Mouse (Mus musculus): ENCODE results near the gene Il16. TPM values are rescaled to one million over a fixed set of nuclear protein-coding genes. Genes with fewer than 3 reads are reported as not detected.

Gene Il16
- polyA plus RNA-seq, 1 experiment: not detected

- Histone ChIP-seq H3K27ac (ENCODE audit: insufficient read depth, low read length) (no peak overlapping the region), H3K9ac (ENCODE audit: low read depth, poor library complexity, severe bottlenecking) (no peak overlapping the region), H3K4me3 (ENCODE audit: low read depth, low read length) (no peak overlapping the region), H3K36me3 (ENCODE audit: control insufficient read depth, insufficient read depth, low read length, poor library complexity, severe bottlenecking) (no peaks in the 10 kb centered on the region), H3K9me3 (replicated peaks; ENCODE audit: control insufficient read depth, insufficient read depth, low read length, poor library complexity, severe bottlenecking) (no peaks in the 10 kb centered on the region), H3K4me1 (ENCODE audit: control insufficient read depth, insufficient read depth, low read length) (no peaks in the 10 kb centered on the region), H3K27me3 (ENCODE audit: control insufficient read depth, insufficient read depth, low read length, poor library complexity, severe bottlenecking) (no peaks in the 10 kb centered on the region)
- TF ChIP-seq POLR2A (IDR thresholded peaks at IDR 0.05; ENCODE audit: insufficient read depth, low read length): no peak
- TF ChIP-seq EP300 (IDR thresholded peaks at IDR 0.05; ENCODE audit: insufficient read depth, low read depth, low read length): no peak
- TF ChIP-seq CTCF (IDR thresholded peaks at IDR 0.05; ENCODE audit: low read depth, low read length): no peak
Measured at GRCm38 (mm10) chr7:83746107-83746687, 671 bp upstream of the Il16 start.

GRCm38 (mm10) chr7:83745065-83745412 lies 487 bp downstream of the Il16 start:
- no peak overlapping the region for H3K27ac ChIP-seq (ENCODE audit: insufficient read depth, low read length)
- H3K36me3 ChIP-seq (ENCODE audit: control insufficient read depth, insufficient read depth, low read length, poor library complexity, severe bottlenecking): no peaks in the 10 kb centered on the region
- TF ChIP-seq POLR2A (IDR thresholded peaks at IDR 0.05; ENCODE audit: insufficient read depth, low read length) (no peak), EP300 (IDR thresholded peaks at IDR 0.05; ENCODE audit: insufficient read depth, low read depth, low read length) (no peak), CTCF (IDR thresholded peaks at IDR 0.05; ENCODE audit: low read depth, low read length) (no peak)
- no peak overlapping the region for H3K4me3 ChIP-seq (ENCODE audit: low read depth, low read length)
- H3K4me1 ChIP-seq (ENCODE audit: control insufficient read depth, insufficient read depth, low read length): no peaks in the 10 kb centered on the region
- no peak overlapping the region for H3K9ac ChIP-seq (ENCODE audit: low read depth, poor library complexity, severe bottlenecking)
- H3K27me3 ChIP-seq (ENCODE audit: control insufficient read depth, insufficient read depth, low read length, poor library complexity, severe bottlenecking): no peaks in the 10 kb centered on the region
- no peaks in the 10 kb centered on the region for H3K9me3 ChIP-seq (replicated peaks; ENCODE audit: control insufficient read depth, insufficient read depth, low read length, poor library complexity, severe bottlenecking)

GRCm38 (mm10) chr7:83744250-83744649 lies 1.3 kb downstream of the Il16 start:
- Histone ChIP-seq H3K4me3 (ENCODE audit: low read depth, low read length) (no peak overlapping the region), H3K9me3 (replicated peaks; ENCODE audit: control insufficient read depth, insufficient read depth, low read length, poor library complexity, severe bottlenecking) (no peaks in the 10 kb centered on the region), H3K27ac (ENCODE audit: insufficient read depth, low read length) (no peak overlapping the region), H3K27me3 (ENCODE audit: control insufficient read depth, insufficient read depth, low read length, poor library complexity, severe bottlenecking) (no peaks in the 10 kb centered on the region), H3K36me3 (ENCODE audit: control insufficient read depth, insufficient read depth, low read length, poor library complexity, severe bottlenecking) (no peaks in the 10 kb centered on the region), H3K9ac (ENCODE audit: low read depth, poor library complexity, severe bottlenecking) (no peak overlapping the region), H3K4me1 (ENCODE audit: control insufficient read depth, insufficient read depth, low read length) (no peaks in the 10 kb centered on the region)
- TF ChIP-seq CTCF (IDR thresholded peaks at IDR 0.05; ENCODE audit: low read depth, low read length) (no peak), EP300 (IDR thresholded peaks at IDR 0.05; ENCODE audit: insufficient read depth, low read depth, low read length) (no peak), POLR2A (IDR thresholded peaks at IDR 0.05; ENCODE audit: insufficient read depth, low read length) (no peak)

GRCm38 (mm10) chr7:83742690-83743089 lies 2.8 kb downstream of the Il16 start:
- Histone ChIP-seq H3K4me3 (ENCODE audit: low read depth, low read length) (no peak overlapping the region), H3K36me3 (ENCODE audit: control insufficient read depth, insufficient read depth, low read length, poor library complexity, severe bottlenecking) (no peaks in the 10 kb centered on the region), H3K27ac (ENCODE audit: insufficient read depth, low read length) (no peak overlapping the region), H3K9ac (ENCODE audit: low read depth, poor library complexity, severe bottlenecking) (no peak overlapping the region), H3K4me1 (ENCODE audit: control insufficient read depth, insufficient read depth, low read length) (no peaks in the 10 kb centered on the region), H3K9me3 (replicated peaks; ENCODE audit: control insufficient read depth, insufficient read depth, low read length, poor library complexity, severe bottlenecking) (no peaks in the 10 kb centered on the region), H3K27me3 (ENCODE audit: control insufficient read depth, insufficient read depth, low read length, poor library complexity, severe bottlenecking) (no peaks in the 10 kb centered on the region)
- TF ChIP-seq POLR2A (IDR thresholded peaks at IDR 0.05; ENCODE audit: insufficient read depth, low read length) (no peak), EP300 (IDR thresholded peaks at IDR 0.05; ENCODE audit: insufficient read depth, low read depth, low read length) (no peak), CTCF (IDR thresholded peaks at IDR 0.05; ENCODE audit: low read depth, low read length) (no peak)

GRCm38 (mm10) chr7:83742026-83742425 lies 3.5 kb downstream of the Il16 start:
- Histone ChIP-seq H3K4me3 (ENCODE audit: low read depth, low read length) (no peak overlapping the region), H3K9me3 (replicated peaks; ENCODE audit: control insufficient read depth, insufficient read depth, low read length, poor library complexity, severe bottlenecking) (no peaks in the 10 kb centered on the region), H3K9ac (ENCODE audit: low read depth, poor library complexity, severe bottlenecking) (no peak overlapping the region), H3K36me3 (ENCODE audit: control insufficient read depth, insufficient read depth, low read length, poor library complexity, severe bottlenecking) (no peaks in the 10 kb centered on the region), H3K4me1 (ENCODE audit: control insufficient read depth, insufficient read depth, low read length) (no peaks in the 10 kb centered on the region), H3K27ac (ENCODE audit: insufficient read depth, low read length) (no peak overlapping the region), H3K27me3 (ENCODE audit: control insufficient read depth, insufficient read depth, low read length, poor library complexity, severe bottlenecking) (no peaks in the 10 kb centered on the region)
- TF ChIP-seq CTCF (IDR thresholded peaks at IDR 0.05; ENCODE audit: low read depth, low read length): no peak
- TF ChIP-seq EP300 (IDR thresholded peaks at IDR 0.05; ENCODE audit: insufficient read depth, low read depth, low read length): no peak
- TF ChIP-seq POLR2A (IDR thresholded peaks at IDR 0.05; ENCODE audit: insufficient read depth, low read length): no peak

- no peak for TF ChIP-seq CTCF (IDR thresholded peaks at IDR 0.05; ENCODE audit: low read depth, low read length)
- no peak for TF ChIP-seq POLR2A (IDR thresholded peaks at IDR 0.05; ENCODE audit: insufficient read depth, low read length)
- TF ChIP-seq EP300 (IDR thresholded peaks at IDR 0.05; ENCODE audit: insufficient read depth, low read depth, low read length): no peak
- H3K9me3 ChIP-seq (replicated peaks; ENCODE audit: control insufficient read depth, insufficient read depth, low read length, poor library complexity, severe bottlenecking): no peaks in the 10 kb centered on the region
- H3K9ac ChIP-seq (ENCODE audit: low read depth, poor library complexity, severe bottlenecking): no peak overlapping the region
- H3K4me1 ChIP-seq (ENCODE audit: control insufficient read depth, insufficient read depth, low read length): no peaks in the 10 kb centered on the region
- no peaks in the 10 kb centered on the region for H3K27me3 ChIP-seq (ENCODE audit: control insufficient read depth, insufficient read depth, low read length, poor library complexity, severe bottlenecking)
- no peak overlapping the region for H3K27ac ChIP-seq (ENCODE audit: insufficient read depth, low read length)
- no peak overlapping the region for H3K4me3 ChIP-seq (ENCODE audit: low read depth, low read length)
- no peaks in the 10 kb centered on the region for H3K36me3 ChIP-seq (ENCODE audit: control insufficient read depth, insufficient read depth, low read length, poor library complexity, severe bottlenecking)
Measured at GRCm38 (mm10) chr7:83739680-83740310, 5.7 kb downstream of the Il16 start.
